Mouse (Mus musculus) cortical plate, adult 2 months (tissue): Measurements from ENCODE around the gene Mfsd12.

Source experiments
- CTCF ChIP-seq: fragments of 200-500 bp; IDR thresholded peaks from 2 replicates; pipeline ENCODE4 v1.5.1; 2011; ENCODE audit warnings: mild to moderate bottlenecking, control low read depth, low read length; ENCODE audit not compliant: insufficient read depth; ENCODE audit errors: extremely low read depth
- POLR2A ChIP-seq: fragments of 200-500 bp; IDR thresholded peaks from 2 replicates; pipeline ENCODE4 v1.6.1; 2011; ENCODE audit warnings: mild to moderate bottlenecking, low read length, control low read depth; ENCODE audit not compliant: insufficient read depth; ENCODE audit errors: extremely low read depth

DNA sequence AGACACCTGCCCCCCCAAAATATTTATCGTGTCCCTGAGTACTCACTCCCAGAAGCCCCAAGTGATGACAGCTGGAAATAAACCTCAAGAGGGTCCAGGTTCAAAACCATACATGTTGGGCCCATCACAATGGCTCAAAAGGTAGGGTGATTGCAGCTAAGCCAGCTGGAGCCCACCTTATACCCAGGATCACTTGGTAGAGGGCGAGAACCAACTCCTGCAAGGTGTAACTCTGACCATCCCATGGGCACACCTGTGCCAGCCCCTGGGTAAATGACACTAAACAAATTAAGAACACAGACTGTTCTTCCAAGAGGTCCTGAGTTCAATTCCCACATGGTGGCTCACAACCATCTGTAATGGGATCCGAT is 21.9 kb downstream of the Mfsd12 start:
- TF ChIP-seq CTCF (no peak), POLR2A (no peak)
